Mouse (Mus musculus) heart, adult 2 months (tissue): ENCODE measurements around the gene Mcmbp.

Experiments used
- CTCF ChIP-seq: fragments of 200-600 bp; IDR thresholded peaks from 2 replicates; pipeline ENCODE4 v1.8.1; 2022; ENCODE audit warnings: antibody characterized with exemption, mild to moderate bottlenecking, moderate library complexity
- EP300 ChIP-seq: fragments of 200-500 bp; IDR thresholded peaks from 2 replicates; pipeline ENCODE4 v1.6.1; 2011; ENCODE audit warnings: low read depth, low read length, control low read depth; ENCODE audit not compliant: insufficient read depth

- no peak for TF ChIP-seq CTCF
- TF ChIP-seq EP300: no peak
These were observed 1.2 kb downstream of the Mcmbp start for GRCm38 (mm10) chr7:128739116-128739461.
